Mouse (Mus musculus) ES-E14 (cell line): ENCODE measurements around the gene C7.

ENCODE experiments used
- MAFK ChIP-seq: IDR thresholded peaks from 2 replicates; pipeline ENCODE4 v1.6.1; 2014; ENCODE audit warnings: mild to moderate bottlenecking, low read depth, low read length, inconsistent platforms; ENCODE audit not compliant: insufficient read depth
- ZC3H11A ChIP-seq: IDR thresholded peaks from 2 replicates; pipeline ENCODE4 v1.6.1; 2012; ENCODE audit warnings: low read depth, mild to moderate bottlenecking, inconsistent platforms, low read length, borderline replicate concordance

- no peak for TF ChIP-seq ZC3H11A
- TF ChIP-seq MAFK: no peak
These were observed 38.8 kb upstream of the C7 start for GRCm38 (mm10) chr15:5102312-5102711.
